Mouse (Mus musculus) urinary bladder, postnatal 0 days (tissue): Measurements from ENCODE around the gene Gm6460. TPM values are rescaled to one million over a fixed set of nuclear protein-coding genes. Genes with fewer than 3 reads are reported as not detected.

Experiments used
- polyA plus RNA-seq: library from polyadenylated mRNA; unstranded; fragments of >200 nt; fragmentation: Nextera tagmentation; extraction: Ambion mirVana; gene quantifications from 2 replicates; pipeline ENCODE4 v1.2.1, GENCODE M21; 2015

Gene Gm6460
- not detected in 2 replicates for polyA plus RNA-seq

DNA sequence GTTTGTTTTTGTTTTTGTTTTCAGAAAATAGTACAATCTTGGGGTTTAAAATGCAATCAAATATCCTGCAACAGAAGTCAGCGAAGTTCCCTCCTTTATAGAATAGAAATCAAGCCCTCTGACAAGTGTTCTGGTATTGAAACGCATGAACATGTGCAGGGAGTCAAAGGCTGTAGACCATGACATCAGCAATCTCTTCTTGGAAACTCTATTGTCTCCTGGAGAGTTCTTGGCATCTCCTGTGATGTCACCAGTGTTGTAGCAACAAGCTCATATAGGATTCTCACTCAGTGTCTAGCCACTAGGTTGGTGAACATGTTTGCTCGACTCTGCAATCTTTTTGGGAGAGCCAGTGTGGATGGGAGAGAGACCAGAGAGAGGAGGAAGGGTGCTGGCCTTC is at the start of gene Gm6460:
Gene Gm6460, plus strand, starts transcription at position 301 of the 400 bp plus-strand sequence.

Other genes with a start within 250 kb of the Gm6460 start
- not detected in 2 replicates for gene Gm8897, start 178.5 kb upstream of the Gm6460 start, polyA plus RNA-seq
- gene Gm8906, start 92.2 kb upstream of the Gm6460 start, polyA plus RNA-seq: not detected in 2 replicates
- gene Gm8922, start 87.0 kb downstream of the Gm6460 start, polyA plus RNA-seq: not detected in 2 replicates
- not detected in 2 replicates for gene Gm8926, start 175.6 kb downstream of the Gm6460 start, polyA plus RNA-seq